Mouse (Mus musculus) bone marrow macrophage, adult 2 months (primary cell): ENCODE measurements around the gene Myo19.

Source experiments
- CTCF ChIP-seq: IDR thresholded peaks from 2 replicates; pipeline ENCODE4 v1.5.1; 2012; ENCODE audit warnings: low read depth, mild to moderate bottlenecking, low read length, moderate library complexity
- POLR2A ChIP-seq: IDR thresholded peaks from 2 replicates; pipeline ENCODE4 v1.6.1; 2012; ENCODE audit warnings: mild to moderate bottlenecking, low read depth, low read length, borderline replicate concordance

GRCm38 (mm10) chr11:84919276-84919675 is 39.3 kb downstream of the Myo19 start:
- TF ChIP-seq POLR2A (no peak), CTCF (peak; percentile 21; the same call in 1 of the 2 replicates)
